Mouse (Mus musculus) liver, postnatal 0 days (tissue): Measurements from ENCODE around the gene Ndufv1. TPM values are rescaled to one million over a fixed set of nuclear protein-coding genes. Genes with fewer than 3 reads are reported as not detected.

Experiments used
- ATAC-seq: fragments of 200-750 bp; cut with Nextera tagmentation; 2 replicates; pipeline ENCODE4 v1.8.0; 2017; ENCODE audit warnings: mild to moderate bottlenecking, moderate library complexity
- DNase-seq: peaks from one replicate; pipeline ENCODE4 v3.0.0-alpha.2; 2016
- H3K27ac ChIP-seq: fragments of 300-500 bp; sonication (generic); 2 replicates; pipeline ENCODE4 v1.5.1; 2014; ENCODE audit warnings: antibody characterized with exemption, moderate library complexity, mild to moderate bottlenecking, low read depth
- H3K27me3 ChIP-seq: fragments of 300-500 bp; sonication (generic); 2 replicates; pipeline ENCODE4 v1.6.1; 2014; ENCODE audit warnings: low read length, control low read depth, mixed read lengths; ENCODE audit not compliant: insufficient read depth
- H3K36me3 ChIP-seq: fragments of 300-500 bp; sonication (generic); replicated peaks from 2 replicates; pipeline ENCODE4 v1.6.1; 2014; ENCODE audit warnings: mild to moderate bottlenecking, control low read depth, low read length, moderate library complexity, mixed read lengths; ENCODE audit not compliant: insufficient read depth
- H3K4me1 ChIP-seq: fragments of 300-500 bp; sonication (generic); 2 replicates; pipeline ENCODE4 v1.6.1; 2014; ENCODE audit warnings: antibody characterized with exemption, mild to moderate bottlenecking, control low read depth; ENCODE audit not compliant: insufficient read depth
- H3K4me2 ChIP-seq: fragments of 300-500 bp; sonication (generic); 2 replicates; pipeline ENCODE4 v1.6.1; 2014; ENCODE audit warnings: low read depth, mild to moderate bottlenecking, low read length, moderate library complexity, mixed read lengths
- H3K4me3 ChIP-seq: fragments of 300-500 bp; sonication (generic); 2 replicates; pipeline ENCODE4 v1.5.1; 2014; ENCODE audit warnings: low read depth, low read length
- H3K9ac ChIP-seq: fragments of 300-500 bp; sonication (generic); replicated peaks from 2 replicates; pipeline ENCODE4 v1.6.1; 2014; ENCODE audit warnings: mild to moderate bottlenecking, moderate library complexity
- H3K9me3 ChIP-seq: fragments of 300-500 bp; sonication (generic); 2 replicates; pipeline ENCODE4 v1.6.1; 2016; ENCODE audit warnings: mild to moderate bottlenecking, control low read depth, low read length, mixed read lengths
- CTCF ChIP-seq: sonication (generic); IDR thresholded peaks from 2 replicates; pipeline ENCODE4 v1.5.1; 2016; ENCODE audit warnings: antibody characterized with exemption, low read depth
- EP300 ChIP-seq: IDR thresholded peaks from 2 replicates; pipeline ENCODE4 v1.6.1; 2016; ENCODE audit warnings: antibody characterized with exemption, low read depth, mild to moderate bottlenecking
- WGBS: fragments of 180-500 bp; shearing (Covaris S2); extraction: QIAGEN DNeasy Blood & Tissue Kit; methylation state at CpG from one replicate; pipeline ENCODE4 v1.1.7; 2014; ENCODE audit not compliant: insufficient replicate concordance; 5-methylcytosine and 5-hydroxymethylcytosine counted together
- polyA plus RNA-seq: library from polyadenylated mRNA; unstranded; fragments of >200 nt; fragmentation: Nextera tagmentation; extraction: Ambion mirVana; gene quantifications from 2 replicates; pipeline ENCODE4 v1.2.1, GENCODE M21; 2015

Gene Ndufv1
- polyA plus RNA-seq, 1 experiment from 2014 or later, result 171 TPM

GRCm38 (mm10) chr19:4057962-4058361 is 45.4 kb upstream of the Ndufv1 start:
- Histone ChIP-seq H3K4me3 (0 out of 2 replicates have a peak overlapping the region, but pooled peaks have one; percentile 5), H3K27me3 (no peaks in the 10 kb centered on the region), H3K9ac (peak overlapping the region; percentile 60), H3K27ac (peak overlapping the region; percentile 93), H3K9me3 (no peaks in the 10 kb centered on the region), H3K36me3 (no peaks in the 10 kb centered on the region), H3K4me1 (peaks cover 35% of the 10 kb centered on the region), H3K4me2 (peak overlapping the region; percentile 71)
- ATAC-seq (no peak), DNase-seq (no peak)
- 94% methylated on average over 7 of the region's 7 CpGs for WGBS
- TF ChIP-seq CTCF, result no peak
- no peak for TF ChIP-seq EP300

GRCm38 (mm10) chr19:4057389-4057788 is 44.8 kb upstream of the Ndufv1 start:
- no peak for TF ChIP-seq EP300
- no peak for TF ChIP-seq CTCF
- Histone ChIP-seq H3K4me3 (no peak overlapping the region), H3K27ac (peak overlapping the region; percentile 93), H3K27me3 (no peaks in the 10 kb centered on the region), H3K9ac (no peak overlapping the region; the same call in 1 of the 2 replicates), H3K36me3 (no peaks in the 10 kb centered on the region), H3K9me3 (no peaks in the 10 kb centered on the region), H3K4me1 (peaks cover 35% of the 10 kb centered on the region), H3K4me2 (peak overlapping the region; percentile 71)
- WGBS, result 86% methylated on average over 13 of the region's 13 CpGs
- ATAC-seq (no peak), DNase-seq (no peak)

GRCm38 (mm10) chr19:4056727-4057126 is 44.1 kb upstream of the Ndufv1 start:
- Histone ChIP-seq H3K36me3 (no peaks in the 10 kb centered on the region), H3K27ac (peak overlapping the region; percentile 93), H3K4me1 (peaks cover 35% of the 10 kb centered on the region), H3K9me3 (no peaks in the 10 kb centered on the region), H3K4me2 (peak overlapping the region; percentile 71), H3K4me3 (no peak overlapping the region), H3K27me3 (no peaks in the 10 kb centered on the region), H3K9ac (peak overlapping the region; percentile 34)
- DNase-seq, result no peak
- WGBS, result 73% methylated on average over 4 of the region's 4 CpGs
- TF ChIP-seq CTCF (no peak), EP300 (no peak)
- ATAC-seq, result no peak

GRCm38 (mm10) chr19:4055947-4056693 is 43.5 kb upstream of the Ndufv1 start:
- Histone ChIP-seq H3K27ac (peak overlapping the region; percentile 93), H3K4me2 (peak overlapping the region; percentile 71), H3K4me3 (no peak overlapping the region), H3K27me3 (no peaks in the 10 kb centered on the region), H3K4me1 (peaks cover 35% of the 10 kb centered on the region), H3K9ac (peak overlapping the region; percentile 44), H3K9me3 (no peaks in the 10 kb centered on the region), H3K36me3 (no peaks in the 10 kb centered on the region)
- TF ChIP-seq EP300 (no peak), CTCF (no peak)
- WGBS, result 50% methylated on average over 15 of the region's 15 CpGs
- no peak for DNase-seq
- no peak for ATAC-seq

- H3K9ac ChIP-seq, result no peak overlapping the region
These were observed 42.8 kb upstream of the Ndufv1 start for GRCm38 (mm10) chr19:4055216-4055946.

GRCm38 (mm10) chr19:4054613-4055012 is 42.0 kb upstream of the Ndufv1 start:
- Histone ChIP-seq H3K27me3 (no peaks in the 10 kb centered on the region), H3K4me3 (no peak overlapping the region), H3K36me3 (no peaks in the 10 kb centered on the region), H3K9me3 (no peaks in the 10 kb centered on the region), H3K9ac (no peak overlapping the region), H3K4me2 (no peak overlapping the region), H3K4me1 (peaks cover 34% of the 10 kb centered on the region), H3K27ac (no peak overlapping the region)
- TF ChIP-seq CTCF, result no peak
- TF ChIP-seq EP300, result no peak
- 79% methylated on average over 5 of the region's 5 CpGs for WGBS
- DNase-seq (no peak), ATAC-seq (no peak)

More at GRCm38 (mm10) chr19:4055216-4055946, 42.8 kb upstream of the Ndufv1 start:
- Histone ChIP-seq H3K9me3 (no peaks in the 10 kb centered on the region), H3K4me3 (no peak overlapping the region), H3K27ac (peak overlapping the region; percentile 93), H3K4me1 (peaks cover 35% of the 10 kb centered on the region), H3K4me2 (peak overlapping the region; percentile 71; the same call in 1 of the 2 replicates), H3K36me3 (no peaks in the 10 kb centered on the region), H3K27me3 (no peaks in the 10 kb centered on the region)
- DNase-seq (no peak), ATAC-seq (no peak)
- TF ChIP-seq EP300, result no peak
- TF ChIP-seq CTCF, result no peak
- WGBS, result 57% methylated on average over 8 of the region's 8 CpGs
